Mouse (Mus musculus): ENCODE data around the gene Ptpro.

DNA sequence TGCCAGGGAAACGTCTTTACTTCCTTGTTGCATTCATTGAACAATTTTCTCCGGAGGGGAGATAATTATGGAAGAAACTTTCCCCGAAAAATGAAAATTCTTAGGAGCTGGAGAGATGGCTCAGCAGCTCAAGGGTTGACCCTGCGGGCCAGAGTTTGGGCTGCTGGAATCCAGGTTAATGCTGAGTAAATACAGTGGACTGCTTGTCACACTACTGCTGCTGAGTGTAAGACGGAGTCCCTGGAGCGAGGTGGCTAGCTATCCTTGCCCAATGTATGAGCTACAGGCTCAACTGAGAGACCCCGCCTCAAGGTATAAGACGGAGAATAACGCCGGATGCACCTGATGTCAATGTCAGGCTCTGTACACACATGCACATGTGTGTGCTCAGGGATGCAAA, 41.1 kb upstream of the Ptpro start:
- no peak for TF ChIP-seq GATA1 (IDR thresholded peaks at IDR 0.05; ENCODE audit: low read length)
- TF ChIP-seq TAL1 (IDR thresholded peaks at IDR 0.05; ENCODE audit: low read length), result no peak
